Mouse (Mus musculus) embryonic facial prominence, embryonic 13.5 days (tissue): ENCODE data around the gene Scamp2. TPM values are rescaled to one million over a fixed set of nuclear protein-coding genes. Genes with fewer than 3 reads are reported as not detected.
A peak's percentile ranks its signal among the peaks of the same experiment; 100 is the strongest.

ENCODE experiments used
- ATAC-seq: fragments of 200-750 bp; cut with Nextera tagmentation; 2 replicates; pipeline ENCODE4 v1.8.0; 2017; ENCODE audit warnings: low read depth; ENCODE audit not compliant: insufficient number of reproducible peaks, insufficient read depth, low FRiP score, low TSS enrichment
- H3K27ac ChIP-seq: fragments of 300-500 bp; sonication (generic); 2 replicates; pipeline ENCODE4 v1.5.1; 2015; ENCODE audit warnings: moderate library complexity, mild to moderate bottlenecking, inconsistent platforms
- H3K27me3 ChIP-seq: fragments of 300-500 bp; sonication (generic); 2 replicates; pipeline ENCODE4 v1.6.1; 2015; ENCODE audit warnings: mild to moderate bottlenecking, inconsistent platforms
- H3K36me3 ChIP-seq: fragments of 300-500 bp; sonication (generic); 2 replicates; pipeline ENCODE4 v1.6.1; 2015; ENCODE audit warnings: mild to moderate bottlenecking, inconsistent platforms
- H3K4me1 ChIP-seq: fragments of 300-500 bp; sonication (generic); 2 replicates; pipeline ENCODE4 v1.6.1; 2015; ENCODE audit warnings: inconsistent platforms
- H3K4me2 ChIP-seq: fragments of 300-500 bp; sonication (generic); 2 replicates; pipeline ENCODE4 v1.6.1; 2015; ENCODE audit warnings: moderate library complexity, mild to moderate bottlenecking, inconsistent platforms
- H3K4me3 ChIP-seq: fragments of 300-500 bp; sonication (generic); 2 replicates; pipeline ENCODE4 v1.5.1; 2015; ENCODE audit warnings: mild to moderate bottlenecking, inconsistent platforms
- H3K9ac ChIP-seq: fragments of 300-500 bp; sonication (generic); 2 replicates; pipeline ENCODE4 v1.6.1; 2015; ENCODE audit warnings: mild to moderate bottlenecking, inconsistent platforms
- H3K9me3 ChIP-seq: fragments of 300-500 bp; sonication (generic); 2 replicates; pipeline ENCODE4 v1.6.1; 2016; ENCODE audit warnings: inconsistent platforms
- WGBS: fragments of 180-500 bp; shearing (Covaris S2); methylation state at CpG from one replicate; pipeline ENCODE4 v1.1.7; 2015; ENCODE audit warnings: mixed read lengths; 5-methylcytosine and 5-hydroxymethylcytosine counted together
- polyA plus RNA-seq: library from polyadenylated mRNA; unstranded; fragments of >200 nt; fragmentation: Nextera tagmentation; extraction: Ambion mirVana; gene quantifications from 2 replicates; pipeline ENCODE4 v1.2.1, GENCODE M21; 2015

Gene Scamp2
- polyA plus RNA-seq, 1 experiment from 2014 or later: 61.7 TPM

DNA sequence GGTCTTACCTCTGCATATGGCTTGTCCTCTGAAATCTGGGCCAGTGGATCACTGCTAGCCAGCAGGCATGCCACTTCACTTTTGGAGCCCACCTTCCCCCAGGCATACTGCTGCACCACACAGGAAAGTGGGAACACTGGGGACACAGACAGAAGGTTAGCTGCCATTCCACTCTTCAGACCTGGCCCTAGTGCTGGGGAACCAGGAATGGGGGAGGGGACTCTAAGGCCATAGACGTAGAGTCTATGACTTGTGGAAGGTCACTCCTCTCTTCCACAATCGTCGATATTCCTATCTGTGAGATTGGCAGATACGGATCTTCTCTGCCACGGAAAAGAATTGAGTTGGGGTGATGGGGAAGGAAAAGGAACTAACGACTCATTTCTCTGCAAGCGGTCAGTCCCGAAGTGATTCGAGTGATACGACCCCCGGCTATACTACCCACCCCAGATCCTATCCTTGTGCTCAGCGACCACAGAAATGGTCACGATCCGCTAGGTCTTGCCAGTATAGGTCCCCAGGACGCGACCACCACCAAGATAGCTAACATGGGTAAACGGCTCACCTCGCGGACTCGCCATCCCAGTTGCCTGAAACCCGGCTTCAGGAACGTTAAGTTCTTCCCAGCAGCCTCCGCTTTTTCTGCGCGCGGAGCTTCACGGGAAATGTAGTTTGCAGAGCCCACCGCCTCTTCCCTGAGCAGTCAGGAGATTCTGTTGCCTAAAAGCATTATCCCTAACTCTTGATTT lies 8.4 kb upstream of the Scamp2 start, which contains the start of gene Mpi:
Gene Mpi (minus strand): TSS at position 625 of the 749 bp plus-strand sequence.
- peak within 1 kb of the TSS; percentile 84 for H3K4me2 ChIP-seq
- peak within 1 kb of the TSS; percentile 66 for H3K4me3 ChIP-seq
- WGBS: 0% methylated on average over 28 of the region's 28 CpGs
- H3K36me3 ChIP-seq: peaks cover 32% of the 10 kb centered on the region
- no peak for ATAC-seq
- peaks cover 7% of the 10 kb centered on the region for H3K4me1 ChIP-seq
- no peaks in the 10 kb centered on the region for H3K9me3 ChIP-seq
- H3K27ac ChIP-seq: no peak within 1 kb of the TSS
- no peaks in the 10 kb centered on the region for H3K27me3 ChIP-seq
- peak within 1 kb of the TSS; percentile 79 for H3K9ac ChIP-seq

GRCm38 (mm10) chr9:57553119-57553518 lies 7.6 kb upstream of the Scamp2 start:
- Histone ChIP-seq H3K4me2 (no peak overlapping the region), H3K4me3 (no peak overlapping the region), H3K27ac (no peak overlapping the region), H3K9me3 (no peaks in the 10 kb centered on the region), H3K9ac (no peak overlapping the region), H3K4me1 (peaks cover 7% of the 10 kb centered on the region), H3K27me3 (no peaks in the 10 kb centered on the region), H3K36me3 (peaks cover 24% of the 10 kb centered on the region)
- WGBS: 71% methylated on average over 11 of the region's 11 CpGs
- ATAC-seq: no peak

DNA sequence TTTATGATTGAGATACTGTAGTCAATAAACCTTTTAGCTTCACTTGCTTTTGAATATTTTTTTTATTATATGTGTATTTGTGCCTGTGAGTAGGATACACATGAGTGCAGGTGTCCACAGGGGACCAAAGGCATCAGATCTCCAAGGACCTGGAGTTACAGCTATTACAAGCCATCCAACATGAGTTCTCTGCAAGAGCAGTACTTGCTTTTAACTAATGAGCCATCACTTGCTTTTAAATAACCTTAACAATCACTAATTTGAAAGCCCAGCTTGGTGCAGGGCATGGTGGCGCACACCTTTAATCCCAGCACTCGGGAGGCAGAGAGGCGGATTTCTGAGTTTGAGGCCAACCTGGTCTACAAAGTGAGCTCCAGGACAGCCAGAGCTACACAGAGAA lies 6.0 kb upstream of the Scamp2 start:
- Histone ChIP-seq H3K4me2 (no peak overlapping the region), H3K36me3 (peaks cover 8% of the 10 kb centered on the region), H3K9me3 (no peaks in the 10 kb centered on the region), H3K4me1 (peaks cover 7% of the 10 kb centered on the region), H3K9ac (no peak overlapping the region), H3K27me3 (no peaks in the 10 kb centered on the region; the same call in 1 of the 2 replicates), H3K27ac (no peak overlapping the region), H3K4me3 (no peak overlapping the region)
- 44% methylated on average over 3 of the region's 3 CpGs for WGBS
- ATAC-seq: no peak

GRCm38 (mm10) chr9:57557215-57557614 lies 3.5 kb upstream of the Scamp2 start:
- no peak overlapping the region for H3K27ac ChIP-seq
- no peaks in the 10 kb centered on the region for H3K9me3 ChIP-seq
- H3K36me3 ChIP-seq: no peaks in the 10 kb centered on the region
- no peak overlapping the region for H3K4me3 ChIP-seq
- no peaks in the 10 kb centered on the region; the same call in 1 of the 2 replicates for H3K27me3 ChIP-seq
- H3K4me1 ChIP-seq: peaks cover 15% of the 10 kb centered on the region
- H3K4me2 ChIP-seq: no peak overlapping the region
- WGBS: 72% methylated on average over 3 of the region's 3 CpGs
- no peak overlapping the region for H3K9ac ChIP-seq
- no peak for ATAC-seq

DNA sequence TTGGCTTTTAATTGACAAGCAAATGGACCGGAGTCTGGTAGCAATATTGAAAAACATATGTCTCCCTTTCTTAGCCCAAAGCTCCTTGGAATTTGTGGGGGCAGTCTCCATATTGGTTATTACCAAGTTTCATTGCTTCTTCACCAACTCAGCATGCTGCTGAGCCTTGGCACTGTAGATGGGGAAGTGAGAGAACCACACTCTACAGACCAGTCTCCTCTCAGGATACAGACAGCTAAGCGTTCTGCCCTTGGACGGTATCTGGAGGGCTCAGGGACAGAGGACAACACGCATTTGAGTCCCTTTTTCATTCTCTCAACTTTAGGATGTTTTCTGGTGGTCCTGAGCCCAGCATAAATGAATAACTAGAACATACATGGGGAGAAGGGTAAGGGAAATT lies 2.1 kb upstream of the Scamp2 start:
- ATAC-seq: no peak
- no peak overlapping the region for H3K4me2 ChIP-seq
- H3K4me1 ChIP-seq: peaks cover 26% of the 10 kb centered on the region
- H3K9ac ChIP-seq: no peak overlapping the region
- no peak overlapping the region for H3K4me3 ChIP-seq
- H3K9me3 ChIP-seq: no peaks in the 10 kb centered on the region
- no peaks in the 10 kb centered on the region for H3K36me3 ChIP-seq
- no peaks in the 10 kb centered on the region; the same call in 1 of the 2 replicates for H3K27me3 ChIP-seq
- H3K27ac ChIP-seq: no peak overlapping the region
- WGBS: 85% methylated on average over 4 of the region's 4 CpGs

DNA sequence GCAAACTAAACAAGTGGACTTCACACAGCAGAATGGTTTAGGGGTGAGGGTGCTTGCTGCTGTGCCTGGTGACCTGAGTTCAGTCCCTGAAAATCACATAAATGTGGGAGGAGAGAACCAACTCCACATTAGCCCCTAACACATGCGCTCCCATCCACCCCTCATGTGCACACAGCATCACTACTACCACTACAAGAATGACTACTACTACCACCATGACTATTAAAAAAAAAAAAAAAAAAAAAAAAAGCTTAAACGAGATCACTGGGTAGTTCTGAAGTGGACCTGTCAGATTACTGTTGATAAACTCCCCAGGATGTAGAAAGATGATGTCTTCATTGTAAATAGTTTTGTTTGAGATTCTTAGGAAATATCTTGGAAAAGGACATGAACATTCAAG lies 1.2 kb upstream of the Scamp2 start:
- Histone ChIP-seq H3K4me2 (no peak overlapping the region), H3K9me3 (no peaks in the 10 kb centered on the region), H3K4me1 (peaks cover 26% of the 10 kb centered on the region), H3K9ac (no peak overlapping the region), H3K36me3 (no peaks in the 10 kb centered on the region), H3K4me3 (no peak overlapping the region), H3K27me3 (no peaks in the 10 kb centered on the region; the same call in 1 of the 2 replicates), H3K27ac (no peak overlapping the region)
- WGBS: 62% methylated on average over 2 of the region's 2 CpGs
- no peak for ATAC-seq

DNA sequence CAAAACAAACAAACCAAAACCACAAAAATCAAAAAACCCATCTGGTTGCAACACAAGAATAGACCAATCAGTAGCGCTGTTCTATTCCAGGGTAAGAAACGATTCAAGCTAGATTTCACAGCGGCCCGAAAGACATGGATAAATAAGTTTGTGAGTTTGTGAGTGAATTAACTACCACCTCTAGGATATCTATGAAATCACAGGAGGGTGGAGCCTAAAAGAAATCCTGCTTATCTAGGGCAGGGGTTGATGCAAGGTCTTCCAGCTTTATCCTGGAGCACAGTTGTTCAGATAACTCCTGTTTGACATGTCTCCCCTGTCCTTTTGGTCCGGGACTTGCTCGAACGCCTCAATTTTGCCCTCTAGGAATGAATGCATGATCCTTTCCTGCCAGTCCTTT lies 480 bp upstream of the Scamp2 start:
- no peaks in the 10 kb centered on the region for H3K9me3 ChIP-seq
- H3K9ac ChIP-seq: peak overlapping the region; percentile 84
- peak overlapping the region; percentile 84 for H3K4me2 ChIP-seq
- WGBS: 28% methylated on average over 7 of the region's 7 CpGs
- peak overlapping the region; percentile 69 for H3K4me3 ChIP-seq
- 0 out of 2 replicates have a peak overlapping the region, but pooled peaks have one; percentile 18 for H3K27ac ChIP-seq
- peaks cover 26% of the 10 kb centered on the region for H3K4me1 ChIP-seq
- H3K27me3 ChIP-seq: no peaks in the 10 kb centered on the region; the same call in 1 of the 2 replicates
- no peak for ATAC-seq
- no peaks in the 10 kb centered on the region for H3K36me3 ChIP-seq

- 82% methylated on average over 13 of the region's 13 CpGs for WGBS
These were observed 962 bp downstream of the Scamp2 start for GRCm38 (mm10) chr9:57561711-57562099.

DNA sequence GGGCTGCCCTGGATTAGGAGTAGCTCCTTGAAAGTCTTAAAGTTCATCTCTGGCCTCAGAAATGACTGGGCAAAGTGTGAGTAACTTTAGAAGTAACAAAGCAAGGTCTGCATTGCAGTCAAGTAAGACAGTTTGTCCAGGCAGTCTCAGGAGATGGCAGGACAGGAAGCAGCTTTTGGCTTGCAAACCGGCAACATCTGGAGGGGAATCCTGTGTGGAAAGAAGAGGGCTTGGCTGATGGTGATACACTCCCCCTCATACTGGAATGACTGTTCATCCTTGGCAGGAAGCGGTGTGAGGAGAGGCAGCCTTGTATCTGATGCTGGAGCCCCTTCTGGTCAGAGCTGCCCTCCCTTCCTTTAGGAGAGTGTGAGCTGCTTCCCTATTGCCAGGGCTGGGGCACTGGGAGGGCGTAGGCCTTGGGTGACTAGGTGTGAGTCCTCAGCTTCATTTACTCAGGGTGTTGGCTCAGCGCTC lies 2.2 kb downstream of the Scamp2 start:
- no peaks in the 10 kb centered on the region for H3K9me3 ChIP-seq
- WGBS: 69% methylated on average over 4 of the region's 4 CpGs
- H3K27me3 ChIP-seq: no peaks in the 10 kb centered on the region; the same call in 1 of the 2 replicates
- H3K4me1 ChIP-seq: peaks cover 34% of the 10 kb centered on the region
- ATAC-seq: no peak
- H3K27ac ChIP-seq: no peak overlapping the region
- peak overlapping the region; percentile 44; the same call in 1 of the 2 replicates for H3K9ac ChIP-seq
- peaks cover 3% of the 10 kb centered on the region for H3K36me3 ChIP-seq
- H3K4me3 ChIP-seq: no peak overlapping the region
- H3K4me2 ChIP-seq: no peak overlapping the region

More at GRCm38 (mm10) chr9:57561711-57562099, 962 bp downstream of the Scamp2 start:
- Histone ChIP-seq H3K27ac (no peak overlapping the region), H3K4me1 (peaks cover 34% of the 10 kb centered on the region), H3K9ac (peak overlapping the region; percentile 84), H3K9me3 (no peaks in the 10 kb centered on the region), H3K36me3 (no peaks in the 10 kb centered on the region), H3K4me2 (peak overlapping the region; percentile 84), H3K27me3 (no peaks in the 10 kb centered on the region; the same call in 1 of the 2 replicates), H3K4me3 (peak overlapping the region; percentile 69)
- no peak for ATAC-seq

DNA sequence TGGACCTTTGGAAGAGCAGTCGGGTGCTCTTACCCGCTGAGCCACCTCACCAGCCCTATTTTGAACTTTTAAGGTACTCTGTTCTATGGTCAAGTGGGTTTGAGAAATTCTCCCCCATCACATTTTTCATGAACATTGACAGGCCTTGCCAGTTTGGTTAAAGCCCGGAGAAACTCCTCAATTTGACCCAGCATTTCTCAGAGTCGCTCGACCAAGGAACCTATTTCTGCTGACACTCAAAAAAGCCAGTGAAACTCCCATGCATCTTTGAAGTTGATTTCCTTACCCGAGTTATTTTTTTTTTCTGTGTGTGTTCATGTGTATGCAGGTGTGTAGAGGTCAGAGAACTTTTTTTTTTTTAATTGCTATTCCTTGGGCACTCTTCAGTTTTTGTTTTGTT lies 3.9 kb downstream of the Scamp2 start:
- no peak overlapping the region for H3K27ac ChIP-seq
- 90% methylated on average over 6 of the region's 6 CpGs for WGBS
- no peak overlapping the region for H3K9ac ChIP-seq
- H3K9me3 ChIP-seq: no peaks in the 10 kb centered on the region
- no peak overlapping the region for H3K4me3 ChIP-seq
- peaks cover 34% of the 10 kb centered on the region for H3K4me1 ChIP-seq
- H3K27me3 ChIP-seq: no peaks in the 10 kb centered on the region
- H3K36me3 ChIP-seq: peaks cover 20% of the 10 kb centered on the region
- H3K4me2 ChIP-seq: no peak overlapping the region
- ATAC-seq: no peak

- ATAC-seq: no peak
- peak overlapping the region; percentile 69 for H3K27ac ChIP-seq
These were observed 5.0 kb downstream of the Scamp2 start for GRCm38 (mm10) chr9:57565741-57566221.

GRCm38 (mm10) chr9:57566846-57567245 lies 6.1 kb downstream of the Scamp2 start:
- H3K27ac ChIP-seq: no peak overlapping the region; the same call in 1 of the 2 replicates
- peaks cover 23% of the 10 kb centered on the region for H3K4me1 ChIP-seq
- no peaks in the 10 kb centered on the region for H3K27me3 ChIP-seq
- H3K4me3 ChIP-seq: no peak overlapping the region
- no peak overlapping the region for H3K9ac ChIP-seq
- H3K9me3 ChIP-seq: no peaks in the 10 kb centered on the region
- 62% methylated on average over 8 of the region's 8 CpGs for WGBS
- H3K4me2 ChIP-seq: no peak overlapping the region
- H3K36me3 ChIP-seq: peaks cover 34% of the 10 kb centered on the region
- ATAC-seq: no peak

More at GRCm38 (mm10) chr9:57565741-57566221, 5.0 kb downstream of the Scamp2 start:
- WGBS: 30% methylated on average over 10 of the region's 10 CpGs
- Histone ChIP-seq H3K4me3 (no peak overlapping the region), H3K9ac (peak overlapping the region; percentile 40; the same call in 1 of the 2 replicates), H3K4me2 (no peak overlapping the region), H3K9me3 (no peaks in the 10 kb centered on the region), H3K4me1 (peaks cover 30% of the 10 kb centered on the region), H3K36me3 (peaks cover 26% of the 10 kb centered on the region), H3K27me3 (no peaks in the 10 kb centered on the region)
